Comparison of ENCODE assay signal across 8 mouse cellular contexts in the genomic region with DNA sequence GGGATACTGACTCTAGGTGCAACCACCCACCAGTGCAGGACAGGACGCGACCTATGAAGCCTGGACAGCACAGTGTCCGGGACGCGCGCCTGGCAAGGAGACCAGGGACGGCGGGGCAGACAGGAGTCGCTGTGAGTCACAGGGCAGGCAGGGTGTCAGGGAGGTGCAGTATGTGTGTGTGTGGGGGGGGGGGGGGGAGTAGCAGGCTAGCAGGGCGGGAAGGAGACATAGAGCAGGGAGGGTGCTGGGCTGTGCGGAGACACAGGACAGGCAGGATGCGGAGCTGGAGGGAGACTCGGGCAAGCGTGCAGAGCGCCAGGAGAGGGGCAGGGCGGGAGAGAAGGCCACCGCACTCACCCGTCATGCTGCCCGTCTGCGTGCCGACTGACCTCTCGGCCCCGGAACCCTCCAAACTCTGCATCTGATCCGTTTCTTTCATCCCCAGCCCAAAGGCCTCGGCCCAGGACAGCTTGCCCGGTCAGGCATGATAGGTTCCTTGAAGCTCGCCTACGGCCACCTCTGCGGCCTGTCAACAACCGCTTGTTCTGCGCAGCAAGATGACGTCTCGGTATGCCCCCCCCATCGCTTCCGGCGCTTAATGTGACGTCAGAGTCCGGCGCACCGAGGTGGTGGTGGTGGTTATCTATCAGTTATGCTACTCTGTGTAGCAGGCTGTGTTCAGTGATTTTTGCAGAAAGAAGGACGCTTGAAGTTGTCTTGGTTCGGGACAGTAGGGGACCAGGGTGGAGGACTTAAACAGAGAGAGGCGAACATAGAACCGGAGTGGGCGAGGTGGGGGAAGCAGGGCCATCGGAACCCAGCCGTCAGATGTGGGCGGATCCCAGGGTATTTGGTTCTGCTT. TPM values are rescaled to one million over a fixed set of nuclear protein-coding genes. Genes with fewer than 3 reads are reported as not detected.
DNase-seq lines count a peak whose midpoint lies in the region; ATAC-seq and TF ChIP-seq lines count a peak whose summit lies in the region.

A gene (minus strand): TSS at position 562 of the 862 bp plus-strand sequence.

- no peaks in the 10 kb centered on the region for H3K9me3 ChIP-seq in ES-E14 (ENCODE audit: control insufficient read depth, insufficient read depth, low read depth, low read length)
- no peaks in the 10 kb centered on the region for H3K9me3 ChIP-seq in forebrain, embryonic 15.5 days
- H3K9me3 ChIP-seq in lung, embryonic 14.5 days (ENCODE audit: low read depth, low read length), result no peaks in the 10 kb centered on the region

- WGBS in forebrain, embryonic 15.5 days, result under 1% methylated on average over 48 of the region's 48 CpGs
- WGBS in lung, embryonic 14.5 days, result under 1% methylated on average over 47 of the region's 48 CpGs
- under 1% methylated on average over 48 of the region's 48 CpGs for WGBS in olfactory bulb, adult 2 months
- under 1% methylated on average over 47 of the region's 48 CpGs for WGBS in thymus, adult 2 months

- no peaks in the 10 kb centered on the region for H3K36me3 ChIP-seq in ES-E14 (ENCODE audit: control insufficient read depth, insufficient read depth, low read length, poor library complexity, severe bottlenecking)
- H3K36me3 ChIP-seq in forebrain, embryonic 15.5 days, result peaks cover 9% of the 10 kb centered on the region; the same call in 1 of the 2 replicates
- peaks cover 2% of the 10 kb centered on the region; the same call in 1 of the 2 replicates for H3K36me3 ChIP-seq in lung, embryonic 14.5 days (ENCODE audit: insufficient read depth)
- H3K36me3 ChIP-seq in thymus, adult 2 months (ENCODE audit: control insufficient read depth, insufficient read depth, low read length), result no peaks in the 10 kb centered on the region

- H3K27me3 ChIP-seq in forebrain, embryonic 15.5 days, result peaks cover 5% of the 10 kb centered on the region
- H3K27me3 ChIP-seq in lung, embryonic 14.5 days (ENCODE audit: insufficient read depth, low read length), result no peaks in the 10 kb centered on the region
- H3K27me3 ChIP-seq in thymus, adult 2 months (ENCODE audit: control insufficient read depth, insufficient read depth, low read length), result no peaks in the 10 kb centered on the region

- no peak for TF ChIP-seq CTCF in layer of hippocampus, adult 2 months (conservative IDR thresholded peaks at IDR 0.05)
- TF ChIP-seq CTCF in lung, embryonic 14.5 days (IDR thresholded peaks at IDR 0.05; ENCODE audit: low read depth), result peak; percentile 33
- TF ChIP-seq CTCF in olfactory bulb, adult 2 months (IDR thresholded peaks at IDR 0.05; ENCODE audit: insufficient read depth, low read depth, low read length), result no peak
- no peak for TF ChIP-seq CTCF in thymus, adult 2 months (IDR thresholded peaks at IDR 0.05; ENCODE audit: borderline replicate concordance, control insufficient read depth, extremely low read depth, insufficient read depth, low read length, poor library complexity)

- H3K4me1 ChIP-seq in ES-E14 (ENCODE audit: control insufficient read depth in 2 of 2, insufficient read depth in 2 of 2, low read length in 2 of 2, poor library complexity in 1 of 2), result no peaks in the 10 kb centered on the region; a peak in 1 of 4 replicates
- H3K4me1 ChIP-seq in forebrain, embryonic 15.5 days, result peaks cover 16% of the 10 kb centered on the region
- H3K4me1 ChIP-seq in lung, embryonic 14.5 days (ENCODE audit: insufficient read depth), result peaks cover 7% of the 10 kb centered on the region; the same call in 1 of the 2 replicates
- H3K4me1 ChIP-seq in olfactory bulb, adult 2 months (ENCODE audit: control insufficient read depth, insufficient read depth, low read length), result peaks cover 2% of the 10 kb centered on the region; the same call in 1 of the 2 replicates
- H3K4me1 ChIP-seq in thymus, adult 2 months (replicated peaks; ENCODE audit: control insufficient read depth, insufficient read depth, low read length), result peaks cover 6% of the 10 kb centered on the region

- H3K4me3 ChIP-seq in ES-E14 (ENCODE audit: insufficient read depth in 1 of 2, low read depth in 1 of 2, low read length in 2 of 2, poor library complexity in 1 of 2, severe bottlenecking in 1 of 2), result peak within 1 kb of the TSS; percentile 89 to 90
- peak within 1 kb of the TSS; percentile 90 for H3K4me3 ChIP-seq in forebrain, embryonic 15.5 days
- H3K4me3 ChIP-seq in layer of hippocampus, adult 2 months, result peak within 1 kb of the TSS; percentile 83
- H3K4me3 ChIP-seq in lung, embryonic 14.5 days (ENCODE audit: low read depth, low read length), result peak within 1 kb of the TSS; percentile 90
- H3K4me3 ChIP-seq in olfactory bulb, adult 2 months (ENCODE audit: insufficient read depth, low read depth, low read length), result peak within 1 kb of the TSS; percentile 87
- H3K4me3 ChIP-seq in thymus, adult 2 months (ENCODE audit: control insufficient read depth, insufficient read depth, low read length), result peak within 1 kb of the TSS; percentile 98

- peak; percentile 93 for ATAC-seq in forebrain, embryonic 15.5 days (replicated peaks)
- peak; percentile 88 for ATAC-seq in lung, embryonic 14.5 days (ENCODE audit: insufficient read depth)

- peak within 1 kb of the TSS; percentile 88 for H3K4me2 ChIP-seq in forebrain, embryonic 15.5 days (replicated peaks)
- H3K4me2 ChIP-seq in lung, embryonic 14.5 days, result peak within 1 kb of the TSS; percentile 88

- intact Hi-C loops in heart, postnatal 36 days (cut with DNase I), result no loop called here

- peak; percentile 86 for DNase-seq in ES-E14 (ENCODE audit: low read depth, low spot score)
- peak; percentile 93 for DNase-seq in cerebellum, adult 11-12 months
- DNase-seq in heart, postnatal 36 days, result peak; percentile 98 to 99
- DNase-seq in layer of hippocampus, adult 2 months (ENCODE audit: low spot score in 2 of 2), result peak; percentile 94 to 98
- DNase-seq in lung, embryonic 14.5 days, result peak; percentile 96
- DNase-seq in thymus, adult 2 months, result peak; percentile 96

- peak; percentile 77 for TF ChIP-seq POLR2A in olfactory bulb, adult 2 months (IDR thresholded peaks at IDR 0.05; ENCODE audit: insufficient read depth, low read depth, low read length)
- peak; percentile 64; the same call in 1 of the 2 replicates for TF ChIP-seq POLR2A in thymus, adult 2 months (IDR thresholded peaks at IDR 0.05; ENCODE audit: control insufficient read depth, extremely low read depth, insufficient read depth, low read length, poor library complexity)

- H3K9ac ChIP-seq in ES-E14 (ENCODE audit: insufficient read depth, low read depth, low read length, poor library complexity, severe bottlenecking), result peak within 1 kb of the TSS; percentile 85
- H3K9ac ChIP-seq in forebrain, embryonic 15.5 days (replicated peaks), result peak within 1 kb of the TSS; percentile 89
- peak within 1 kb of the TSS; percentile 78 for H3K9ac ChIP-seq in lung, embryonic 14.5 days

- in situ Hi-C loops in ES-E14 (cut with MboI; ENCODE audit: low sequenced_read_pairs in 2 of 2, unreplicated experiment in 2 of 2), result no loop called here

- H3K27ac ChIP-seq in ES-E14 (ENCODE audit: insufficient read depth, low read depth, low read length, poor library complexity, severe bottlenecking), result no peak within 1 kb of the TSS
- peak within 1 kb of the TSS; percentile 77 for H3K27ac ChIP-seq in forebrain, embryonic 15.5 days (replicated peaks)
- H3K27ac ChIP-seq in layer of hippocampus, adult 2 months, result peak within 1 kb of the TSS; percentile 93
- H3K27ac ChIP-seq in lung, embryonic 14.5 days (ENCODE audit: low read depth), result peak within 1 kb of the TSS; percentile 67; the same call in 1 of the 2 replicates
- H3K27ac ChIP-seq in olfactory bulb, adult 2 months (ENCODE audit: insufficient read depth, low read depth, low read length), result peak within 1 kb of the TSS; percentile 74; the same call in 1 of the 2 replicates
- H3K27ac ChIP-seq in thymus, adult 2 months (ENCODE audit: control insufficient read depth, insufficient read depth, low read length), result 0 out of 2 replicates have a peak within 1 kb of the TSS, but pooled peaks have one; percentile 1

TF ChIP-seq in ES-E14, 5 proteins besides CTCF, POLR2A, EP300 and RAD21:
- TF ChIP-seq HCFC1 (IDR thresholded peaks at IDR 0.05; ENCODE audit: borderline replicate concordance, insufficient read depth, low read length) (peak; percentile 82), ZNF384 (IDR thresholded peaks at IDR 0.05; ENCODE audit: low read depth, low read length) (no peak)

RNA-seq across cellular contexts. Expression of the gene that starts here (rescaled TPM):
- 6.7 and 16.0 TPM in 2 replicates for total RNA-seq in ES-E14 (2012; rRNA removed)
- polyA plus RNA-seq in forebrain, embryonic 15.5 days (2015; fragmentation: Nextera tagmentation; extraction: Ambion mirVana), result 35.8 and 38.8 TPM in 2 replicates
- 10 to 100 TPM; 45.0 to 46.5 TPM for total RNA-seq in heart, postnatal 36 days (2021)
- total RNA-seq in layer of hippocampus, adult 2 months (2021), result 10 to 100 TPM; 65.5 to 71.3 TPM
- polyA plus RNA-seq in lung, embryonic 14.5 days (2014; fragmentation: Nextera tagmentation; extraction: Ambion mirVana), result 32.5 and 36.2 TPM in 2 replicates
- not detected in 2 replicates for polyA plus RNA-seq in olfactory bulb, adult 2 months (2012; ENCODE audit: insufficient read depth, insufficient read length, low replicate concordance, missing spikeins)
- polyA plus RNA-seq in thymus, adult 2 months (2012; rRNA removed), result 6.2 and 6.4 TPM in 2 replicates
